Mouse (Mus musculus): ENCODE measurements around the gene Mettl21a. TPM values are rescaled to one million over a fixed set of nuclear protein-coding genes. Genes with fewer than 3 reads are reported as not detected.
A peak's percentile ranks its signal among the peaks of the same experiment; 100 is the strongest.
"Not testable (repeated sequence)": the region's sequence is repeated elsewhere in the genome, so short reads cannot be mapped to it uniquely, and the experiment has no call there.

Gene Mettl21a
- polyA plus RNA-seq (2016; fragmentation: Nextera tagmentation; extraction: Ambion mirVana), result 20.5 and 20.6 TPM in 2 replicates

GRCm38 (mm10) chr1:64616881-64617714 lies at the start of gene Mettl21a:
Gene Mettl21a (minus strand): TSS chr1:64617242.
- peaks cover 7% of the 10 kb centered on the region; the same call in 1 of the 2 replicates for H3K36me3 ChIP-seq
- WGBS, result under 1% methylated on average over 72 of the region's 72 CpGs
- peak within 1 kb of the TSS; percentile 94 for H3K27ac ChIP-seq (replicated peaks)
- peaks cover 19% of the 10 kb centered on the region for H3K4me1 ChIP-seq
- H3K4me2 ChIP-seq (replicated peaks), result peak within 1 kb of the TSS; percentile 71
- peak within 1 kb of the TSS; percentile 92 for H3K9ac ChIP-seq (replicated peaks)
- H3K27me3 ChIP-seq, result no peaks in the 10 kb centered on the region
- no peaks in the 10 kb centered on the region for H3K9me3 ChIP-seq
- ATAC-seq (ENCODE audit: low FRiP score, low read depth), result peak; percentile 95
- peak within 1 kb of the TSS; percentile 77 for H3K4me3 ChIP-seq

GRCm38 (mm10) chr1:64658876-64659275 lies 41.8 kb upstream of the Mettl21a start:
- H3K4me2 ChIP-seq (replicated peaks), result no peak overlapping the region
- H3K27me3 ChIP-seq, result no peaks in the 10 kb centered on the region
- no peak overlapping the region for H3K9ac ChIP-seq (replicated peaks)
- WGBS, result 78% methylated on average over 7 of the region's 7 CpGs
- peaks cover 5% of the 10 kb centered on the region; the same call in 1 of the 2 replicates for H3K4me1 ChIP-seq
- no peak overlapping the region for H3K27ac ChIP-seq (replicated peaks)
- no peaks in the 10 kb centered on the region for H3K9me3 ChIP-seq
- H3K4me3 ChIP-seq, result no peak overlapping the region
- no peaks in the 10 kb centered on the region for H3K36me3 ChIP-seq
- no peak for ATAC-seq (ENCODE audit: low FRiP score, low read depth)

GRCm38 (mm10) chr1:64656423-64657129 lies 39.5 kb upstream of the Mettl21a start:
- Histone ChIP-seq H3K9ac (replicated peaks) (no peak overlapping the region), H3K9me3 (no peaks in the 10 kb centered on the region), H3K27me3 (no peaks in the 10 kb centered on the region), H3K4me1 (peaks cover 5% of the 10 kb centered on the region; the same call in 1 of the 2 replicates), H3K27ac (replicated peaks) (no peak overlapping the region), H3K4me3 (no peak overlapping the region), H3K4me2 (replicated peaks) (no peak overlapping the region), H3K36me3 (no peaks in the 10 kb centered on the region)
- ATAC-seq (ENCODE audit: low FRiP score, low read depth), result no peak
- WGBS, result 86% methylated on average over 3 of the region's 3 CpGs

GRCm38 (mm10) chr1:64655415-64655814 lies 38.4 kb upstream of the Mettl21a start:
- no peaks in the 10 kb centered on the region for H3K36me3 ChIP-seq
- no peak for ATAC-seq (ENCODE audit: low FRiP score, low read depth)
- WGBS, result 7% methylated on average over 1 of the region's 1 CpGs
- H3K4me3 ChIP-seq, result no peak overlapping the region
- no peaks in the 10 kb centered on the region for H3K9me3 ChIP-seq
- H3K4me1 ChIP-seq, result peaks cover 5% of the 10 kb centered on the region; the same call in 1 of the 2 replicates
- no peak overlapping the region for H3K27ac ChIP-seq (replicated peaks)
- H3K27me3 ChIP-seq, result no peaks in the 10 kb centered on the region
- no peak overlapping the region for H3K9ac ChIP-seq (replicated peaks)
- no peak overlapping the region for H3K4me2 ChIP-seq (replicated peaks)

- Histone ChIP-seq H3K4me2 (replicated peaks) (no peak overlapping the region), H3K4me1 (peaks cover 5% of the 10 kb centered on the region; the same call in 1 of the 2 replicates), H3K36me3 (no peaks in the 10 kb centered on the region), H3K9ac (replicated peaks) (no peak overlapping the region), H3K27ac (replicated peaks) (no peak overlapping the region), H3K4me3 (no peak overlapping the region), H3K9me3 (no peaks in the 10 kb centered on the region), H3K27me3 (no peaks in the 10 kb centered on the region)
- WGBS, result 97% methylated on average over 6 of the region's 6 CpGs
- ATAC-seq (ENCODE audit: low FRiP score, low read depth), result no peak
These were observed 36.7 kb upstream of the Mettl21a start for GRCm38 (mm10) chr1:64653701-64654100.

- H3K27me3 ChIP-seq, result no peaks in the 10 kb centered on the region
- no peak overlapping the region for H3K4me2 ChIP-seq (replicated peaks)
- no peak overlapping the region for H3K4me3 ChIP-seq
- H3K36me3 ChIP-seq, result no peaks in the 10 kb centered on the region
- H3K27ac ChIP-seq (replicated peaks), result no peak overlapping the region
- WGBS, result 86% methylated on average over 11 of the region's 11 CpGs
- ATAC-seq (ENCODE audit: low FRiP score, low read depth), result no peak
- H3K9ac ChIP-seq (replicated peaks), result no peak overlapping the region
- no peaks in the 10 kb centered on the region for H3K9me3 ChIP-seq
- H3K4me1 ChIP-seq, result no peaks in the 10 kb centered on the region
These were observed 32.5 kb upstream of the Mettl21a start for GRCm38 (mm10) chr1:64649362-64650124.

- H3K27ac ChIP-seq (replicated peaks), result no peak overlapping the region
- H3K9me3 ChIP-seq, result no peaks in the 10 kb centered on the region
- no peaks in the 10 kb centered on the region for H3K36me3 ChIP-seq
- H3K9ac ChIP-seq (replicated peaks), result no peak overlapping the region
- no peaks in the 10 kb centered on the region for H3K27me3 ChIP-seq
- no peak overlapping the region for H3K4me2 ChIP-seq (replicated peaks)
- ATAC-seq (ENCODE audit: low FRiP score, low read depth), result no peak
- no peaks in the 10 kb centered on the region for H3K4me1 ChIP-seq
- 90% methylated on average over 3 of the region's 3 CpGs for WGBS
- no peak overlapping the region for H3K4me3 ChIP-seq
These were observed 27.5 kb upstream of the Mettl21a start for GRCm38 (mm10) chr1:64644513-64644912.

- H3K4me2 ChIP-seq (replicated peaks); H3K36me3 ChIP-seq; H3K27ac ChIP-seq (replicated peaks); H3K9ac ChIP-seq (replicated peaks); H3K27me3 ChIP-seq; H3K4me3 ChIP-seq; H3K9me3 ChIP-seq; ATAC-seq (ENCODE audit: low FRiP score, low read depth); H3K4me1 ChIP-seq: not testable (repeated sequence)
- 97% methylated on average over 8 of the region's 8 CpGs for WGBS
These were observed 25.5 kb upstream of the Mettl21a start for GRCm38 (mm10) chr1:64642541-64642940.

GRCm38 (mm10) chr1:64641069-64641468 lies 24.0 kb upstream of the Mettl21a start:
- WGBS, result 93% methylated on average over 6 of the region's 6 CpGs
- ATAC-seq (ENCODE audit: low FRiP score, low read depth), result no peak

GRCm38 (mm10) chr1:64639279-64639678 lies 22.2 kb upstream of the Mettl21a start:
- Histone ChIP-seq H3K9me3 (no peaks in the 10 kb centered on the region), H3K4me2 (replicated peaks) (no peak overlapping the region), H3K27ac (replicated peaks) (no peak overlapping the region), H3K9ac (replicated peaks) (no peak overlapping the region), H3K4me3 (no peak overlapping the region), H3K36me3 (no peaks in the 10 kb centered on the region), H3K4me1 (no peaks in the 10 kb centered on the region), H3K27me3 (no peaks in the 10 kb centered on the region)
- no peak for ATAC-seq (ENCODE audit: low FRiP score, low read depth)
- 88% methylated on average over 6 of the region's 6 CpGs for WGBS

More at GRCm38 (mm10) chr1:64641069-64641468, 24.0 kb upstream of the Mettl21a start:
- no peaks in the 10 kb centered on the region for H3K36me3 ChIP-seq
- no peaks in the 10 kb centered on the region for H3K4me1 ChIP-seq
- no peak overlapping the region for H3K4me2 ChIP-seq (replicated peaks)
- H3K27ac ChIP-seq (replicated peaks), result no peak overlapping the region
- H3K4me3 ChIP-seq, result no peak overlapping the region
- no peaks in the 10 kb centered on the region for H3K27me3 ChIP-seq
- no peaks in the 10 kb centered on the region for H3K9me3 ChIP-seq
- no peak overlapping the region for H3K9ac ChIP-seq (replicated peaks)

GRCm38 (mm10) chr1:64635624-64636023 lies 18.6 kb upstream of the Mettl21a start:
- H3K4me2 ChIP-seq (replicated peaks), result no peak overlapping the region
- H3K9ac ChIP-seq (replicated peaks), result no peak overlapping the region
- no peak for ATAC-seq (ENCODE audit: low FRiP score, low read depth)
- 81% methylated on average over 2 of the region's 2 CpGs for WGBS
- H3K36me3 ChIP-seq, result no peaks in the 10 kb centered on the region
- H3K27ac ChIP-seq (replicated peaks), result no peak overlapping the region
- no peaks in the 10 kb centered on the region for H3K27me3 ChIP-seq
- no peaks in the 10 kb centered on the region for H3K9me3 ChIP-seq
- H3K4me1 ChIP-seq, result no peaks in the 10 kb centered on the region
- H3K4me3 ChIP-seq, result no peak overlapping the region
